Mouse (Mus musculus) granulocyte monocyte progenitor cell, adult 5-6 weeks (primary cell): ENCODE measurements at regions not wholly inside any gene's neighbourhood (a gene's known extent, or its start where the extent isn't known, plus 50 kb on each side); places are given as distances from the start of the nearest gene placed in this dataset.

ENCODE experiments used
- ATAC-seq: replicated peaks from 2 replicates; pipeline ENCODE4 v1.8.0; 2016; ENCODE audit warnings: mild to moderate bottlenecking, moderate TSS enrichment, inconsistent platforms; ENCODE audit not compliant: poor library complexity, severe bottlenecking

GRCm38 (mm10) chr11:9739098-9739497 is 547.4 kb downstream of the Abca13 start:
- no peak for ATAC-seq

DNA sequence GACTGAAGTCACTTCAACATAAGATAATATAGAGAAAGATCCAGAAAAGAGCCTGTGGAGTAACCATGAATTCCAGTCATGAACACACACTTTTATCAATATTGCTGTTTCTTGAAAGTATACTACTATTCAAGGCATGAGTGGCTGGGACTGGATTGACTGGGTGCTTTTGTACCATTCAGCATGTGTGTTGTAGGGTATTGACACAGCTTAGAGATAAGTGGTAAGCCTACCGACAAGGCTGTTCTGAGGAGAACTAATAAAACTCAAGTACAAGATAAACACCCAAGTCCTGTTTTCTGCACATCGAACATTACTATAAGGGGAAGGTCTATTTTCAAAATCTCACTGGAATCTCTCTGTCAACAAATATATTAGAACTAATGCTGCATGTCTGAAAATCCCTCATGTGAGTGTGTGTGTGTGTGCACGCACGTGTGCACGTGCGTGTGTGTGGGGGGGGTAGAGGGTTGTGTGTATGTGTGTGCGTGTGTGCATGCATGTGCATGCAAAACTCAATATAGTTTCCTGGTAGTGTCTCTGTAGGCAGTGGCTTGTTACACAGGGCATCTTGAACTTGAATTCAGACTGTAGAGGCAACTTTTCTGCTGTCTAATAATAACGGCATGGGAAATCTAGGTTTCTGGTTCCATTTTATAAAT is 588.6 kb downstream of the Abca13 start:
- ATAC-seq = no peak

GRCm38 (mm10) chr11:9793175-9793828 is 601.6 kb downstream of the Abca13 start:
- ATAC-seq = peak; percentile 63; the same call in 1 of the 2 replicates

GRCm38 (mm10) chr11:9839636-9840035 is 647.9 kb downstream of the Abca13 start:
- no peak for ATAC-seq

GRCm38 (mm10) chr11:9868454-9869130 is 676.9 kb downstream of the Abca13 start:
- no peak for ATAC-seq
